Mouse (Mus musculus): Measurements from ENCODE around the gene Ctdnep1. TPM values are rescaled to one million over a fixed set of nuclear protein-coding genes. Genes with fewer than 3 reads are reported as not detected.

The Ctdnep1 gene
- polyA plus RNA-seq, 1 experiment from 2014 or later, result 20.6 TPM

DNA sequence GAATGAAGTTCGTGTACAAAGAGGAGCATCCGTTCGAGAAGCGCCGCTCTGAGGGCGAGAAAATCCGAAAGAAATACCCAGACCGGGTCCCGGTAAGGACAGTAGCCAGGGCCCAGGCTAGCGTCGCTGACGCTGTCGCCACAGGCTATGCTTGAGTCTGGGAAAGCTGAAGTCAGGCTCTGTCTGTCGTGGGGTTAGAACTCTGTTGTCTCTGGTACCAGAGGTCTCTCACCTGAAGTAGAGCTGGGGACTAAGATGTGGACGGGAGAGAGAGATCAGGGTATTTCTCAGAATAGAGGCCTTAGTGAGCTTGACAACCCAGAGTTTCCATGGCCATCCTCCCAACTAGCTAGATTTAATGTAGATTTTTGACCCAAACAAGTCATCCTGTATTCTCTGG, 10.8 kb downstream of the Ctdnep1 start:
- Histone ChIP-seq H3K4me3 (ENCODE audit: low read length) (peak overlapping the region; percentile 85), H3K4me2 (ENCODE audit: low read depth, low read length) (peak overlapping the region; percentile 66), H3K9me3 (ENCODE audit: control insufficient read depth, low read length) (no peaks in the 10 kb centered on the region), H3K27me3 (ENCODE audit: control insufficient read depth, insufficient read depth, low read depth, low read length) (no peaks in the 10 kb centered on the region), H3K9ac (ENCODE audit: low read length) (peak overlapping the region; percentile 89), H3K36me3 (ENCODE audit: control insufficient read depth, insufficient read depth, low read length) (peaks cover 40% of the 10 kb centered on the region), H3K27ac (ENCODE audit: low read length) (peak overlapping the region; percentile 98), H3K4me1 (replicated peaks; ENCODE audit: control insufficient read depth, insufficient read depth, low read length) (peaks cover 9% of the 10 kb centered on the region)
- WGBS, result under 1% methylated on average over 15 of the region's 15 CpGs
- ATAC-seq (ENCODE audit: low read depth), result peak; percentile 5

DNA sequence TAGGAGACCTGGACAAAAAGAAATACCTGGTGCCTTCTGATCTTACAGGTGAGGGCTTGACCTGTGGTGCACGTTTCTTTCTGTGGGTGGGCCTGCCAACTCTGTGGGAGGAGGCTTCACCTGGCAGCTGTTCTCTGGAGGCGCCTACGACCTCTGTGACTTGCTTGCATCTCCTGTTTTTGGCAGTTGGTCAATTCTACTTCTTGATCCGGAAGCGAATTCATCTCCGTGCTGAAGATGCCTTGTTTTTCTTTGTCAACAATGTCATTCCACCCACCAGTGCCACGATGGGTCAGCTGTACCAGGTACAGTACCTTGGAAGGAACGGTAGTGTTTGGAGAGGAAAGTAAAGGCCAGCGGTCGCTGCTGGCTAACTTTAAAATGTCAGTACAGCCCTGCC, 11.4 kb downstream of the Ctdnep1 start:
- Histone ChIP-seq H3K36me3 (ENCODE audit: control insufficient read depth, insufficient read depth, low read length) (peaks cover 40% of the 10 kb centered on the region), H3K4me2 (ENCODE audit: low read depth, low read length) (peak overlapping the region; percentile 66), H3K4me3 (ENCODE audit: low read length) (peak overlapping the region; percentile 85), H3K4me1 (replicated peaks; ENCODE audit: control insufficient read depth, insufficient read depth, low read length) (peaks cover 10% of the 10 kb centered on the region), H3K27ac (ENCODE audit: low read length) (0 out of 2 replicates have a peak overlapping the region, but pooled peaks have one; percentile 17), H3K27me3 (ENCODE audit: control insufficient read depth, insufficient read depth, low read depth, low read length) (no peaks in the 10 kb centered on the region), H3K9me3 (ENCODE audit: control insufficient read depth, low read length) (no peaks in the 10 kb centered on the region), H3K9ac (ENCODE audit: low read length) (peak overlapping the region; percentile 89)
- 70% methylated on average over 10 of the region's 10 CpGs for WGBS
- ATAC-seq (ENCODE audit: low read depth), result no peak

DNA sequence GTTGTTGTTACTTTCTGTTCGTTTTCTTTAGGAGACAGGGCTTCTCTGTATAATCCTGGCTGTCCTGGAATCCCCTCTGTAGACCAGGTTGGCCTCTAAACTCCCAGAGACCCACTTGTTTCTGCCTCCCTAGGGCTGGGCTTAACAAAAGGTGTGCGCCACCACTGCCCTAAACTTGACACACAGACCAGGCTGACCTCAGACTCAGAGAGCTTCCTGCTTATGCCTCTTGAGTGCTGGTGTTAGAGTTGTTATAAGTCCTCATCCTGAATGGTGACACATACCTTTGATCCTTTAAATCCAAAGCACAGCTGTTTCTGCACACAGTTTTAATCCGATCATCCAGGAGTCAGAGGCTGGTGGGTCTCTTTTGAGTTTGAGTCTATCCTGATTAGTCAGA, 12.0 kb downstream of the Ctdnep1 start:
- Histone ChIP-seq H3K4me3 (ENCODE audit: low read length) (peak overlapping the region; percentile 85), H3K9ac (ENCODE audit: low read length) (peak overlapping the region; percentile 89), H3K36me3 (ENCODE audit: control insufficient read depth, insufficient read depth, low read length) (peaks cover 37% of the 10 kb centered on the region), H3K4me1 (replicated peaks; ENCODE audit: control insufficient read depth, insufficient read depth, low read length) (peaks cover 16% of the 10 kb centered on the region), H3K4me2 (ENCODE audit: low read depth, low read length) (peak overlapping the region; percentile 66), H3K27ac (ENCODE audit: low read length) (no peak overlapping the region), H3K27me3 (ENCODE audit: control insufficient read depth, insufficient read depth, low read depth, low read length) (no peaks in the 10 kb centered on the region), H3K9me3 (ENCODE audit: control insufficient read depth, low read length) (no peaks in the 10 kb centered on the region)
- ATAC-seq (ENCODE audit: low read depth), result no peak
- 72% methylated on average over 3 of the region's 3 CpGs for WGBS

DNA sequence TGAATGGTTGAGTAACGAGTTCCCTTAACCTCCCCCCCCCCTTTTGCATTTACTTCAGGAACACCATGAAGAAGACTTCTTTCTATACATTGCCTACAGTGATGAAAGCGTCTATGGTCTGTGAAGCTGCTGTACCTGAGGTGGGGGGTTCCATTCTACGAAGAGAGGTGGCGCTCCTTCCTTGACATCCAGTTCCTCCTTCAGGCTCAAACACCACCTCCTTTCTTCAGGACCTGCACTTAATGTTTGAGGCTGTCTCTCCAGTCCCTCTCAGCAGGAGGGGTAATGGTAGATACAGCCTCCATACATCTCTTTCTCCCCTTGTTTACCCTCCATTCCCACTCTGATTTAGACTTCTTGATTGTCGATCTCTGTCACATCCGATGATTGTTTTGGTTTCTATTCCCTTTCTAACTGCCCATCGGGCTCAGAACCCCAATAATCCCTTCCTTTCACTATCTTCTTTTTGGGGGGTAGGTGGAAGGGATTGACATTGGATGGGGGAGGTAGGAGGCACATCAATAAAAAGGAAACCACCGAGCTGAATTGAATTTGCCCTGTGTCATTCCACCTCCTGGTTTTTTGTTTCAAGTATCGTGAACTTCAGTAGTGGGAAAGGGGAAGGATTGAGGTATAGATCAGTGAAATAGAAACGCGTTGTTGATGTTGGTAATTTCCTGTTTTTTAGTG, 13.6 kb downstream of the Ctdnep1 start:
- peak overlapping the region; percentile 54 for H3K4me2 ChIP-seq (ENCODE audit: low read depth, low read length)
- no peak for ATAC-seq (ENCODE audit: low read depth)
- H3K27ac ChIP-seq (ENCODE audit: low read length), result no peak overlapping the region
- WGBS, result 86% methylated on average over 11 of the region's 11 CpGs
- peaks cover 18% of the 10 kb centered on the region for H3K4me1 ChIP-seq (replicated peaks; ENCODE audit: control insufficient read depth, insufficient read depth, low read length)
- H3K9ac ChIP-seq (ENCODE audit: low read length), result no peak overlapping the region
- H3K4me3 ChIP-seq (ENCODE audit: low read length), result no peak overlapping the region
- no peaks in the 10 kb centered on the region for H3K9me3 ChIP-seq (ENCODE audit: control insufficient read depth, low read length)
- peaks cover 40% of the 10 kb centered on the region for H3K36me3 ChIP-seq (ENCODE audit: control insufficient read depth, insufficient read depth, low read length)
- no peaks in the 10 kb centered on the region for H3K27me3 ChIP-seq (ENCODE audit: control insufficient read depth, insufficient read depth, low read depth, low read length)

DNA sequence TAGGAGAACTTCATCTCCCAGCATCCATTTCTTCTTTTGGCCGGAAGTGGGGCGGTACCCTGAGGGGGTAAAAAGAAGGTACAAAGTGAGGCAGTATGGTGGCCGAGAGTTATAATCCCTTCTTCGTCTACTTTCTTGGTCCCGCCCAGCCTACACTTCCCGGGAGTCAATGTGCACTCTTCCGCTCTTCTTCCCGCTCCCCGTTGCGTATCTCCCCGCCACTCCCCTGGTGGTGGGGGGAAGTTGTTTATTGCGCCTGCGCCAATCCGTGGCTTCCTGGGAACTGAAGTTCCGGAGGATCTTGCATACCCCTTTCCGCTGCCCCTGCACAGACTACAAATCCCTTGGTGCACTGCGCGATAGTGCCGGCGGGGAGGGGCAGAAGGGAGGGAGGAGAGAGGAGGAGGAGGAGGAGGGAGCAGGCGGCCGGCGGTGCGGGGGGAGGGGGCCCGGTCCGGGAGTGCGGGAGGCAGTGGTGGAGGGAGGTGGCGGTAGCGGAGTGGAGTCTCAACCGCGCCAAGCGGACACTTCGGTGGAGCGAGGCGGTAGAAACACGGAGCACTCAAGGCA, 14.5 kb downstream of the Ctdnep1 start, which contains the start of gene Phf23:
TSS of gene Phf23 (plus strand) at position 387 of the 570 bp plus-strand sequence.
- Histone ChIP-seq H3K9me3 (ENCODE audit: control insufficient read depth, low read length) (no peaks in the 10 kb centered on the region), H3K4me2 (ENCODE audit: low read depth, low read length) (peak within 1 kb of the TSS; percentile 59), H3K36me3 (ENCODE audit: control insufficient read depth, insufficient read depth, low read length) (peaks cover 37% of the 10 kb centered on the region), H3K27me3 (ENCODE audit: control insufficient read depth, insufficient read depth, low read depth, low read length) (no peaks in the 10 kb centered on the region), H3K4me1 (replicated peaks; ENCODE audit: control insufficient read depth, insufficient read depth, low read length) (peaks cover 20% of the 10 kb centered on the region), H3K9ac (ENCODE audit: low read length) (peak within 1 kb of the TSS; percentile 99), H3K27ac (ENCODE audit: low read length) (peak within 1 kb of the TSS; percentile 99), H3K4me3 (ENCODE audit: low read length) (peak within 1 kb of the TSS; percentile 100)
- WGBS, result under 1% methylated on average over 36 of the region's 36 CpGs
- peak; percentile 80 for ATAC-seq (ENCODE audit: low read depth)

DNA sequence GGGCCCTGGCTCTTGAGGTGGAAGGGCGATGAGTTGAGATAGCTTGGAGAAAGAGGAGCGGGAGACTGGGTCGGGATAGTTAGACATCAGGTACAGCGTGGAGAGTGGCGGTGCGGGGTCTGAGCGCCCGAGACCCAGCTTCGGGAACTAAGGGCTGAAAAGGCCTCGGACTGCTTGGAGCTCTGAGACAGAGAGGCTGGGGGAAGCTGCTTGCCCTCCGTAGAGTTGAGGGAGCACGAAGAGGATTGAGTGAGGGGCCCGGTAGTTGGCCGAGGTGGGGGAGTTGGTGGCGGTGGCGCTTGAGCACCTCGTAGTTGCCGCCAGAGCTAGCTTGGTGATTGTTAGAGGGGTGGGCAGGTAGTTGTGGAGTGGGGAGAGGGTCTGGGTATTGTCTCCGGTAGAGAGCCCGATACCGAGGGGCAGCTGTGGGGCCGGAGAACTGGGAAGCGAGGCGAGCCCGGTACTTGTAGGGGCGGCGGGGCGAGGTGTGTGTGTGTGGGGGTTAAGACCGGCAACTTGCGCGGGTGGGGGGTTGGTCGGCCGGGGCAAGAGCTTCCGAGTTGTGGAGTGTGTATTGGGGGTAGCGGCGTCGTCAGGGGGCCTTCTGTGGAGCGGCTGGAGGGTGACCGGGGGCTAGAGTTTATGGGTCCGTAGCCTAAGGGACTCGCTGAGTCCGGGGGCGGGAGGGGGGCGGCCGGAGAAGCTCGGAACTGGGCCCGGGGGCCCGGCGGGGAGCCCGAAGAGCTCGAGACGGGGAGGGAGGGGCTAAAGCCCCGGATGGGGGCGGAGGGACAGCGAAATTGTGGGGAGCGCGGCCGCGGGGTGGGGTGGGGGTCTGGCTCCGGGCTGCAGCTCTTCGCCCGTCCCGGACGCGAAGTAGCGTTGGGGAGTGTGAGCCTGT, 15.5 kb downstream of the Ctdnep1 start:
- no peaks in the 10 kb centered on the region for H3K9me3 ChIP-seq (ENCODE audit: control insufficient read depth, low read length)
- peak overlapping the region; percentile 100 for H3K4me3 ChIP-seq (ENCODE audit: low read length)
- H3K27me3 ChIP-seq (ENCODE audit: control insufficient read depth, insufficient read depth, low read depth, low read length), result no peaks in the 10 kb centered on the region
- H3K4me2 ChIP-seq (ENCODE audit: low read depth, low read length), result peak overlapping the region; percentile 59
- under 1% methylated on average over 53 of the region's 66 CpGs for WGBS
- peak overlapping the region; percentile 99 for H3K9ac ChIP-seq (ENCODE audit: low read length)
- H3K27ac ChIP-seq (ENCODE audit: low read length), result peak overlapping the region; percentile 99
- peak; percentile 1 for ATAC-seq (ENCODE audit: low read depth)
- H3K36me3 ChIP-seq (ENCODE audit: control insufficient read depth, insufficient read depth, low read length), result peaks cover 37% of the 10 kb centered on the region
- peaks cover 22% of the 10 kb centered on the region for H3K4me1 ChIP-seq (replicated peaks; ENCODE audit: control insufficient read depth, insufficient read depth, low read length)

DNA sequence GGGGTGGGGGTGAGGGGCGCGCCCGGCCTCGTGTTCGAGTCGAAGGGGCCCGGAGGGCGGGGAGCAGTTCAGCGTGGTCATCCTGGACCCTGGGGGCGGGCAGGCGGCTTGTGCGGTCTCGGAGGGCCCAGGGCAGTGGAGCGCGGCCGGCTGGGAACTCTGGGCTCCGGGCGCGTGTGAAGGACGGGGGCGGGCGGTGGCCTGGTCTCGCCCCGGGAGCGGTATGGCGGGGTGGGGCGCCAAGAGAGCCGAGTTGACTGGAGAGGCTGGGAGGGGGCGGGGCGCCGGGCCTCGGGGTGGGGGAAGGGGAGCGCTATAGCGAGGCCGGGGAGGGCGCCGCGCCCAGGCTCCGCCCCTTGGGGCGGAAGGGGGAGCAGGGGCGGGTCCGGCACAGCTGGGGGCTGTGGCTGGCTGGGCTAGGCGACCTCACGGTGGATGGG, 16.1 kb downstream of the Ctdnep1 start:
- Histone ChIP-seq H3K27me3 (ENCODE audit: control insufficient read depth, insufficient read depth, low read depth, low read length) (no peaks in the 10 kb centered on the region), H3K4me1 (replicated peaks; ENCODE audit: control insufficient read depth, insufficient read depth, low read length) (peaks cover 29% of the 10 kb centered on the region), H3K27ac (ENCODE audit: low read length) (peak overlapping the region; percentile 99), H3K4me3 (ENCODE audit: low read length) (peak overlapping the region; percentile 100), H3K9ac (ENCODE audit: low read length) (peak overlapping the region; percentile 99), H3K36me3 (ENCODE audit: control insufficient read depth, insufficient read depth, low read length) (peaks cover 37% of the 10 kb centered on the region), H3K9me3 (ENCODE audit: control insufficient read depth, low read length) (no peaks in the 10 kb centered on the region), H3K4me2 (ENCODE audit: low read depth, low read length) (peak overlapping the region; percentile 59)
- WGBS, result 3% methylated on average over 23 of the region's 44 CpGs
- ATAC-seq (ENCODE audit: low read depth), result peak; percentile 67

DNA sequence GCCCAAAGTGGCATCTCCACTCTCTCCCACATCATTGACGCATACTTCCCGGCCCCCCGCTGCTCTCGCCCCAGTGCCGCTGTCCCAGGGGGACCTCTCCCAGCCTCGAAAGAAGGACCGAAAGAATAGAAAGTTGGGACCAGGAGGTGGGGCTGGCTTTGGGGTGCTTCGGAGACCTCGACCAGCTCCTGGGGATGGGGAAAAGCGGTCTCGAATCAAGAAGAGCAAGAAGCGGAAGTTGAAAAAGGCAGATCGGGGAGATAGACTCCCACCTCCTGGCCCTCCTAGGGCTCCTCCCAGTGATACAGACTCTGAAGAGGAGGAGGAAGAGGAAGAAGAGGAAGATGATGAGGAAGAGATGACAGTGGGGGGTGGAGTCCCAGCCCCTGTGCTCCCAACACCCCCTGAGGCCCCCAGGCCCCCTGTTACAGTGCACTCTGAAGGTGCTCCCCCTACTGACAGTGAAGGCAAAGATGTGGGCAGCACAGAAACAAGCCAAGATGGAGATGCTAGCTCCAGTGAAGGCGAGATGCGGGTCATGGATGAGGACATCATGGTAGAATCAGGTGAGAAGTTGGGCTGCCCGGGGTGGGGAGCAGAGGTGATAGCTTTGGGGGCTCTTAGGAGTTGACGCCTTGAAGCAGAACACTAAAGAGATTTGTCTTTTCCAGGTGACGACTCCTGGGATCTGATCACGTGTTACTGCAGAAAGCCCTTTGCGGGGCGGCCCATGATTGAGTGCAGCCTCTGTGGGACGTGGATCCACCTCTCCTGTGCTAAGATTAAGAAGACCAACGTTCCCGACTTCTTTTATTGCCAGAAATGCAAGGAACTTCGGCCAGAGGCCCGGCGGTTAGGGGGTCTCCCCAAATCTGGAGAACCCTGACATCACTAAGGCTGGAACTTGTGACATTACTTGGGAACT, 17.9 kb downstream of the Ctdnep1 start:
- Histone ChIP-seq H3K36me3 (ENCODE audit: control insufficient read depth, insufficient read depth, low read length) (peaks cover 30% of the 10 kb centered on the region), H3K27ac (ENCODE audit: low read length) (no peak overlapping the region), H3K9ac (ENCODE audit: low read length) (no peak overlapping the region), H3K9me3 (ENCODE audit: control insufficient read depth, low read length) (no peaks in the 10 kb centered on the region), H3K4me3 (ENCODE audit: low read length) (no peak overlapping the region), H3K4me1 (replicated peaks; ENCODE audit: control insufficient read depth, insufficient read depth, low read length) (peaks cover 28% of the 10 kb centered on the region), H3K4me2 (ENCODE audit: low read depth, low read length) (no peak overlapping the region), H3K27me3 (ENCODE audit: control insufficient read depth, insufficient read depth, low read depth, low read length) (no peaks in the 10 kb centered on the region)
- 91% methylated on average over 27 of the region's 27 CpGs for WGBS
- ATAC-seq (ENCODE audit: low read depth), result no peak
